Mouse (Mus musculus) layer of hippocampus, postnatal 25 days (tissue): ENCODE results near the gene Srrm3. TPM values are rescaled to one million over a fixed set of nuclear protein-coding genes. Genes with fewer than 3 reads are reported as not detected.

Experiments used
- DNase-seq, 2 experiments: peaks; one replicate each; pipeline ENCODE4 v3.0.0; 2022; ENCODE audit warnings: mixed read lengths in 2 of 2, low spot score in 1 of 2; ENCODE audit errors: extremely low spot score in 1 of 2
- total RNA-seq, 2 experiments: library from RNA; stranded (reverse); gene quantifications; 2 replicates each; pipeline ENCODE4 v1.2.3; 2021

Gene Srrm3
- total RNA-seq, 2 experiments from 2014 or later = 62.7 to 81.7 TPM

DNA sequence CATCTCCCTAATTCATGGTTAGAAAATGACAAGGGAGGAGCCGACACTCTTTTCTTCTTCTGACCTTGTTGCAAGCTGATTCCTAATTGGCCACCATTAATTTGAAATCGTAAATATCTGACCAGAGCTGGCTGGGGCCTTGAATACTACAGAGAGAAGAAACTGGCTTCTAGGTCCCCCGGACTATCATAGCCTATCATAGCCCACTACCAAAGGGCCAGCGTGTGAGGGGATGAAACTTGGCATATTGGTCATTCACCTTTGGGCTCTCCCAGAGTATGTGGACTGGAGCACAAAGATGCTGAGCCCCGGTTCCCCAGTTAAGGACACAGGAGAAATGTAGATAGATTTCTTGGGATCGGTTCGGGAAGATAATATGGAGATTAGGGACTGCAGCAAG lies 96.4 kb downstream of the Srrm3 start:
- DNase-seq = no peak

DNA sequence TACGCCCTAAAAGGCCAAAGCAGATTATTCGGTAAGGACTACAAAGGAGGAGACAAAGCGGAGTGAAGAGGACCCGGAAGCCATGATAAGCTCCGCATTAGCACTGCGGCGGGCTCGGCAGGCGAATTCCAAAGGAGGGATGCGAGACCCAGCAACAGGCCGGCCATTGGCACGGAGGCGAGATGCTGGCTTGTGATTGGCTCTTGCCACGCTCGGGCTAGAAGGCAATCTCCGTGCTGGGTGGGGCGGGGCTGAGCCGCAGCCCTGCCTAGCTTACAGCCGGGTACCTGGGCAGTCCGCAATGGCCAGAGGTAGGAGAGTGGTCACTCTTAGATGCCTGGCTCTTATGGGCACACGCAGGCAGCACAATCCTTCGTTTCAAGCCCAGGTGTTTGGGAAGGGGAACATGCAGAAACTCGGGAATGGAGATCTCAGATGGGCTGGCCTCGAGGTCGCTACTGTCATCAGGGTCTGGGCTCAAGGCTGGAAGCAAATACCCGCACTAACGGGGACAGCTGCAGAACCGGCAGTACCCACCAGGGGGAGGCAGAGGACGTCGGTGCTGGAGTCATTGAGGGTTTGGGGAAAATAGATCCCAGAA lies 97.0 kb downstream of the Srrm3 start:
- peak; percentile 98 to 99 for DNase-seq

DNA sequence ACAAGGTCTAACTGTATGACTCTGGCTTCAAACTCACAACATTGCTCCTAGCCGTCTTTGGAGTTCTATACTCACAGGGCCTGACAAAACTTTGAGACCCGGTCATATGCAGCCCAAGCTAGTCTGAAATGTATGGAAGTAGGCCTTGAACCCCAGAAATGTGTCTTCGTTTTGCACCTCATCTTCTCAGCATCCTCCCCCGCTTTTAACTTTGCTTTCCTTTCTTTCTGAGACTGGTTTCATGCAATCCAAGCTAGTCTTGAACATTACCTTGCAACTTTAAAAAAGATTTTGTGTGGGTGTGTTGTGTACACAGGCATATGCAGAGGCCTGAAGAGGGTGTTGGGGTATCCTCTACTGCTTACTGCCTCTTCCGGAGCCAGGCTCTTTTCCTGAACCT lies 97.6 kb downstream of the Srrm3 start:
- DNase-seq = no peak

DNA sequence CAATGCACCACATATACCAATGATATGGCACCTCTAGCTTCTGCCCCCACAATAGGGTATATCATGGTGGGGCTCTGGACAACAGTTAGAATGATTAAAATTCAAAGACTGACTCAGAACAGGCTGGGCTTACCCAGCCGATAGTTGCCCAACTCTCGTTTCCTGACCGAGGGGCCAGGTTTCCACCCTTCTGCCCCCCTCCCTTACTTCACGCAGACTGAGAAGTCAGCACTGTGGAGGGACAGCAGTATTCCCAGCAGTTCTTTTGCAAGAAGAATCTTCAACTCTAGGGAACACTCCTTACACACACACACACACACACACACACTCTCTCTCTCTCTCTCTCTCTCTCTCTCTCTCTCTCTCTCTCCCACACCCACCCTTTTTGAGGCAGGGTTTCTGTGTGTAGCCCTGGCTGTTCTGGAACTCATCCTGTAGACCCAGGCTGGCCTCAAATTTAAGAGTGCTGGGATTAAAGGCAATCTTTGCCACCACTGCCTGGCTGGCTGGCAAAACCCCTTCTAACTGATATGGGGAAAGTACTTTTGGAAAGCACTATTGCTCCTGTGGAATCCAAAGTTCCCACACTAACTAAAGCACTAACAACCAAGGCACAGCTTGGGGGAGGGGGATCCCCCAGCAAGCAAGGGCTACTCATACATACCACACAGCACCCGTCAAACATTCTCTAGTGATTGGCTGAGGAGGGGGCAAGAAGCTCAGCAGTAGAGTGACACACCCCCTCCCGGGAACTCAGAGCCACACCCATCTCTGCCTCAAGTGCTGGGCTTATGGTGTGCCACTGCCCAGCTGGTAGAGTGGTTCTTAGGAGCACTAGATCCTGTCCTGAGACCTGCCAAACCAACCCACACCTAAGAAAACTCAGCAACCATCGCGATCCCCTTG lies 98.9 kb downstream of the Srrm3 start:
- DNase-seq = no peak

DNA sequence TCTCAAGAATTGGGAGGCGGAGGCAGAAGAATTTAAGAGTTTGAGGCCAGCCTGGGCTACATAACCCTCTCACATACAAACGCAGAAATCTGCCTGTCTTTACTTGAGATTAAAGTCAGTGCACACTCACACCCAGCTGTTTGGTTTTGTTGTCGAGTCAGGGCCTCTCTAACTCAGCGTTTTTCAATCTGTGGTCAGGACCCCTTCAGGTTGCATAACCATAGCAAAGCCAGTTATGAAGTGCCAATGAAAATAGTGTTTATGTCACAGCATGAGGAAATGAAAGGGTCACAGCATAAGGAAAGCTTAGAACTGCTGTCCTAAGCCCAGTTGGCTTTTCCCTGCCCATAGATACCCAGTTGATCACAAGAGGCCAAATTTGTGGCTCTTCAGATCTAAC lies 100.2 kb downstream of the Srrm3 start:
- no peak for DNase-seq

DNA sequence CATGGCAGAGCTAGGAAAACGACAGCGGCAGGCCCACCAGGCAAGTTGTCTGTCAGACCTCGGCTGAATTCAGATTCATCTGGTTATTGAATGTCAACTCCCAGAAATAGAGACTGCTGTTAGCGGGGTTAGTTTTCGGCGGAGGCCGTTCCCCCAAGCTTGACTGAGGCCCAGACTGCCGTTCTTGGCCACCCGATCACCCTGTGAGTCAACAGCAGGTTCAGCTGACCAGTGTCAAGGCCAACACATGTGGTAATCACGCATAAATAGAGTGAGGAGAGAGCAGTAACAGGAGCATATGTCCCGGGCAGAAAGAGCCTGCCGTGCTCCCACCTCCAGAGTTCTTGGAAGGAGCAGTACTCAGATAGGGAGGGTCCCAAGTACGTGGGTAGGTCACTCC lies 100.6 kb downstream of the Srrm3 start:
- no peak for DNase-seq

DNA sequence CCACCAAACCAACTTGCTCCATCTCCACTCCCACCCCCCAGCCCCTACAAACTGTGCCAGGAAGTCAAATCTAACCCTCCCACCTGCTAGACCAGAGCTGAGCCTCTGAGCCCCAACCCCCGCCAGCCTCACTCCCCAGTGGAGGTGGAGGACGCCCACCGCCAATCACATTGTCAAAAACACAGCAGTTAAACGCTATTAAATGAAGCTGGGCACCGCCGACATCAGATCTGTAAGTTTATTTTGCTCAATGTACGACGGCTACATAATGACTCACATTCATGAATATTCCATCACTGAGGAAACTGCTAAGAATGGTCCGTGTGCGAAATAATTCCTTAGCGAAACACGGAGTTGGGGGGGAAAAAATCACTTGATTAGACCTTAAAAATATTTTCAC lies 101.5 kb downstream of the Srrm3 start:
- DNase-seq = no peak

DNA sequence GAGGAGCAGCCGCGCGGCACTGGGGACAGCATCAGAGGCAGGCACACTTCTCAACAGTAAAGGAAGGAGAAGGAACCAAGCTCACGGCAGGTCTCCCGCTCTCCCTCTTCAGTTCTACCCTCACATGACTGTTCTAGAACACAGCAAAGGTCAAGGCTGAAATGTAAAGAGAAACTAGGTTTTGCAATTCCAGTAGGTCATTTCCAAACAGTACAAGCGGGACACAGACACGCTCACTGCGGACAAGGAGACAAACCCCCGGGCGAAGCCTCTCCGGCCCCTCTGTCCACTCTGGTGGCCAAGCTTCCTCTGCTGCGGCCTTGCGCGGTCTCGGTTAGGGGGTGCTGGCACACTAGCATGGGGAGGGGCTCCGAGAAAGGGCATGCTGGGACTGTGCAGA lies 102.3 kb downstream of the Srrm3 start:
- no peak for DNase-seq

DNA sequence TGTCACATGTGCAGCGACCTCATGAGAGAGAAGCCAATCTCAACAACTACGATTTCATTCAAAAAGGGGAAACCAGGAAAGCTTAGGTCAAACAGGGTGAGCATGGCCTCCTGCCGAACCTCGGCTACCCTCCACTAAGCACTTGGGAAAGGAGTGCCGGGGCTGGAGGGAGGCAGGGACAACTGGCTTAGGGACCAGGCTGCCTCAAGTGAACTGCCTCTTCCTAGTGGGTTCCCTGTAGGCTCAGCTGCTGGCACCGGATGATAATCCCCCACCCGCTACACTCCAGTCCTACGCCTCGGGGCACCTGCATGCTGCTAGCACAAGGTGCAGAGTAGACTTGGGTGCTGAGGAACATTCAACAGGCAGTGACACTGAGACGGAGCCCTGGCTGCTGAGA lies 103.0 kb downstream of the Srrm3 start:
- DNase-seq = no peak

DNA sequence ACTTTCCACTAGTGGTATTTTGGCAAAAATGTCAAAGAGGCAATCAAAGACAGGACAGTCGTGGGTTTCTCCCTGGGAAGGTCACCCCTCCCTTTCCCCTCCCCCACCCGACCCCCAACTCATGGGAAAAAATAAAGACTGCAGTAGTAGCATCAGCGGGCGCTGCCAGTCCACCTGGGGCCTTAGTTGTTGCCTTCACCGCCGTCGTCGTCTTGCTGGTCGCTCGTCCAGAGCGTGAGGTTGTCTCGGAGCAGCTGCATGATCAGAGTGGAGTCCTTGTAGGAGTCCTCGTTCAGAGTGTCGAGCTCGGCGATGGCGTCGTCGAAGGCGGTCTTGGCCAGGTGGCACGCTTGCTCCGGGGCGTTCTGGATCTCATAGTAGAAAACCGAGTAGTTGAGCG lies 104.1 kb downstream of the Srrm3 start:
- no peak for DNase-seq

DNA sequence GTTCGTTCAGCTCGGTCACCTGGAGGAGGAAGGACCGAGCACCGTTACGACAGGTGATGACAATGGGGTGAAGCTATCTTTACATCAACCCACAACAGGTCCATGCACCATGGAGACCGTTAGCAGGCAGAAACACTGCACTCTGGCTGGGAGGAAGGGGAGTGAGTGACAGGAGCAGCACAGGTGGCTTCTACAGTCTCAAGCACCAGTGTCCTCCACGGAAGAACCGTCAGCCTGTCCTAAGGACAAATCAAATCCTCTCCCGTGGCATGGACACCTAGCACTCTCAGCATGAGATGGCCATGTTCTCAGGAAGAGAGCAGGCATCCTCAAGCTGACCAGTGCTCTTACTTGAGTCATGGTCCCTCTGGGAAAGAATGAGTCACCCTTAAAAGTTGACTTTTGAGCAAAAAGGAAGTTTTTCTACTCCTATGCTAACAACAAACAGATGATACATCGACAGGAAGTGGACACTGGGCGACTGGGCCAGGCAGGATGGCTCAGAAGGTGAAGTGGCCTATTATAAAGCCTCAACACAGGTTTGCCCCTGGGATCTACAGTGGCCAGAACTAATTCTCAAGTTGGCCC lies 105.0 kb downstream of the Srrm3 start:
- no peak for DNase-seq

DNA sequence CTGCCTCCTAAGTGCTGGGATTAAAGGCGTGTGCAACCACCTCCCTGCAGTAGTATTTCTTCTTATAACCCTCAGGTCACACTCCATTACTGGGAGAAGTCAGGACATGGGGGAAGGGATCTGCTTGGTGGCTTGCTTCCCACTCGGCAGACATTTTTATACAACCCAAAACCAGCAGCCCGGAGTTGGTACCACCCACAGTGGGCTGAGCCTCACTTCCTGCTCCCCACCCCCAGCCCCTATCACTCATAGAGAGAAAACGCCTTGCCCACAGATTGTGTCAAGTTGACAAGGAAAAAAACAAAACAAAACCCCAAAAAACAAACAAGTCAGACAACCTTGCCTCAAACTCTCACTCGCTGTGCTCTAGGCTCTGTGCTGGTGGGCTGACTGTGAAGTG lies 106.5 kb downstream of the Srrm3 start:
- no peak for DNase-seq

DNA sequence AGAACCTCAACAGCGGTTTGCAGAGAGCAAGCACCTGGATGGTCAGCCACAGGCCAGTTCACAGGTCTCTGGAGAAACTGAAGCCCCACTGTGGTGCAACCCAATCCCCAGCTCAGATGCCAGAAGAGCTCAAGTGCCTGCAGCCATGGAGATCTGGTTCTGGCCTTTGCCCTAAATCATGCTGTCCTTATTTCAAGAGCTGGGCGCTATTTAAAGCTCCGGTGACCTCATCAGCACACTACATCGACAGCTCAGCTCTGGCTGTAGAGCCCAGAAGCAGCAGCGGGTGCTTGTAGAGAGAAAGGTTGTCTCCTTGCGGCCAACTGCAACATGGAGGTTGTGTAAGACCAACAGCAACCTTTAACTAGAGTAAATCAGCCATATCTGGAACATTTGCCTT lies 107.5 kb downstream of the Srrm3 start:
- DNase-seq = no peak

DNA sequence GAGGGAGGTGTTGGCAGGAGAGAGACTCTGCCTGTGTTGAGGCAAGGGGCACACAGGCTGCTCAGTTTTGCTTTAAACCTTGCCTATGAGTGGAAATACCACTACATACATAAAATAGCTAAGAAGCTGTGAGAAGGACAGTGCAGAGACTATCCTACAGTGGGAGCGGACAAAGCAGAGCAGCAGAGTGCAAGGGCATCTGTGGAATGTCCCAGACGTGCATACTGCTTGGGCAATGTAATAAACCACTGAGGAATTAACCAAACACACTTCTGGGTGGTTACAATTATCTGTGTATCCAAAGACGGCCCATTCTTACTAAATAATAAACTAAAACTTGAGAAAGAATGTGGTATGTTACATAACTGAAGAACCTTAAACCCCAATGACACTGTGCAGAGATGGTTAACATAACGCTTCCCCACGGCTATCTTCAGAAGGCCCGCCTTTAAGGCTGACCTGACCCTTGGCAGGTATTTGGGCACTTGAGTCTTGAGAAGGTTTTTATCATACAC lies 109.4 kb downstream of the Srrm3 start:
- no peak for DNase-seq

DNA sequence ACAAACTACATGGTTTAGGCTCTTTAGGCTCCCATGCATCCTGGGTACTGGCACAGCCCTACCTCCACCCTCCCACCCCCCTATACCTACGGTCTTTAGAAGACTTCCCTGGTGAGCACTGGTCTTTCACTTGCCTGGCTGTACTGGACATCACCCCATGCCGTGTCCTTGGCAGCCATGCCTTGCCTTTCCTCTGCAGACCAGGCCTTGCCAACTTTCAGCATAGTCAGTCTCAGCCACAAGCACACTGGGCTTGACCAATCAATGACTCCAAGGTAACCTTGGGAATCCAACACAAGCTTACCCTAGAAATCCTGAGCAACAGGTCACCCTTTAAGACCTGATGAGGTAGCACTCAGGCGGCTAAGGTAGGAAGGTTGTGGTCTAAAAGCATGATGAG lies 109.9 kb downstream of the Srrm3 start:
- DNase-seq = no peak

DNA sequence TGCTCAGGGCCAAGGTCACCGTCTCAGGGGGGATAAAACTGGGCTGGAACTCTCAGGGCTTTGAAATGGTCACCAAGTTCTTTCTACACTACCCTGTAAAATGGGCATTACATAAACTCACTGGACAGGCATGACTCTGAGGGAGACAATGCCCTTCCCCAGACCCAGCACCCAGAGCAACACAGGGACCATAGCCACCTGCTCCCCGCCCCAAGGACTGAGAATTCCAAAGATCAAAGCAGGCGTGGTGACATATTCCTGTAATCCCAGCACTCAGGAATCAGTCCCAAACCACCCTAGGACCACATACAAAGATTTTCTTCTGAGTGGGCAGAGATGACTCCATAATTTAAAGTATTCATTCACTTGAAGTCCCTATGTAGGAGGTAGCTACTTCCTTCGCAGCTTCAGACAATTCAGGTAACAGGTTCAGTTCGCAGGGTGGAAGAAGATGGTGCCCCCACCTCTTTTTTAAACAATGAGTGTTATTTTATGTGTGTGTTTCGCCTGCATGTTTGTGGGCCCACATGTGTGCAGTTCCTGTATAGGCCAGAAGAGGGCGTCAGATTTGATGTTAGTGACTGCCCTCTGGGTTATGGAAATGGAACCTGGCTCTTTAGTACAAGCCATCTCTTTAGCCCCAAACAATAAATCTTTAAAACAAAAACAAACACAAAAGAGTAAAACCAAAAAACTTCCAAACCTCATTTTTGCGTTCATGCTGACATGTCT lies 110.8 kb downstream of the Srrm3 start:
- no peak for DNase-seq

DNA sequence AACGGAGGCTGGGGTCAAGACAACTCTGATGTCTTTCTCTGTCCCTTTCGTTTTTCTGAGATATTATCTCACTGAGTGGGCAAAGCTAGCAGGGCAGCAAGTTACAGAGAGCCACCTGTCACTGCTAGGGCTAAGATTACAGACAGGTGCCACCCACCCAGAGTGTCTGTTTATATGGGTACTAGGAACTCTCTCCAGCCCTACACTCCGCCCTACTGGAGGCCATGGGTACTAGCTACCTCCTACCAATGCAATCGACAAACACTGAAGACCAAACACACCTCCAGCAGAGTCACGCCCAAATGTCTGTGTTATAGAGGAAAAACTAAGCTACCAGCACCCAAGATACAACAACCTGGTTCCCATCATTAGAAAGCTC lies 111.4 kb downstream of the Srrm3 start:
- no peak for DNase-seq

DNA sequence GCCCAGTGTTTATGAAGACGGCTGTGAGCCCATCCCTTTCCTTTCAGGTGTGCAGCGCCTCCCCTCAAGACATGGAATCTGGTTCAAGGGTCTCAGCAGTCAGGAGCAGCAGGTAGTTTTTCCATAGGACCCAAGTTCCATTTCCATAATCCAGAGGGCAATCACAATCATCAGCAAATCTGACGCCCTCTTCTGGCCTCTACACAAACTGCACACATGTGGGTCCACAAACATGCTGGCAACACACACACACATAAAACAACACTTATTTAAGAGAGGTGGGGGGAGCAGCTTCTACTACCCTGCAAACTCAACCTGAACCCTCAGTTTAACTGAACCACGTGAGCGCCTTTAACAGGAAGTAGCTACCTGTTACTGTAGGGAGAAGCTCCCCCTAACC lies 111.9 kb downstream of the Srrm3 start:
- no peak for DNase-seq

DNA sequence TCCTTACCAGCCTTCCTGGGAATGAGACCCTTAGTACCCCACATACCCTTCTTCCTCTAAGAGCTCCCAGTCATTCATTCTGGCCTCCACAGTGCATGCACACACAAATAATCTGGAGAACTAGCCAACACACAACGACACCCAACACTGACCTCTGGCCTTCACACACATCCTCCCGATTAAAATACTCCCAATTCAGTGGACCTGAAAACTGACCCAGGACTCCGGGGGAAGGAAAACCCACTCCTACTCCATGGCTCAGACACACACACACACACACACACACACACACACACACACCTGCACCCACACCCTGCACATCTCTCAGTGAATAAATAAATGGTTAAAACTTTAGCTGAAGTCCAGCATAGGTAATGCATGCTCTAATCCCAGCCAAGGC lies 113.2 kb downstream of the Srrm3 start:
- no peak for DNase-seq

DNA sequence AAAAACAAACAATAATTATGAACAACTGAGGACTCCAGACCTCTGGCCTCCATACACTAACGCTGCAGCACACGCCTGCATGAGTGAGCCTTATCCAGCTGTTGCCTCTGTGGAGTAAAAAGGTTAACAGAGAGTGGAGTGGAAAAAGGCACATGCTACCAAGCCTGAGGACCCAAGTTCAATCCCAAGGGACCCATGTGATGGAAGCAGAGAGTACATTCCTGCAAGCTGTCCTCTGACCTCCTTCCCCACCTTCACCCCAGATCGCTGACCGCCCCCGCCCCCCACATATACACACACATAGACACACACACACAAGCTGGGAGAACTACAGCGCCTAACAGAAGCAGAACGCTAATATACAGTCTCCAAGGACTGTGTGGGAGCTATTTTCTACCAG lies 117.2 kb downstream of the Srrm3 start:
- DNase-seq = no peak
